Mouse (Mus musculus) thymus, adult 2 months (tissue): Measurements from ENCODE around the gene Acvr1b.

Experiments
- CTCF ChIP-seq: fragments of 200-500 bp; IDR thresholded peaks from 2 replicates; pipeline ENCODE4 v1.5.1; 2012; ENCODE audit warnings: mild to moderate bottlenecking, control low read depth, low read length, moderate library complexity, borderline replicate concordance; ENCODE audit not compliant: control insufficient read depth, poor library complexity, insufficient read depth; ENCODE audit errors: extremely low read depth
- POLR2A ChIP-seq: fragments of 200-500 bp; IDR thresholded peaks from 2 replicates; pipeline ENCODE4 v1.6.1; 2012; ENCODE audit warnings: mild to moderate bottlenecking, low read length, control low read depth, moderate library complexity; ENCODE audit not compliant: control insufficient read depth, poor library complexity, insufficient read depth; ENCODE audit errors: extremely low read depth

GRCm38 (mm10) chr15:101161534-101161933, 12.3 kb upstream of the Acvr1b start:
- TF ChIP-seq POLR2A: no peak
- no peak for TF ChIP-seq CTCF
